Mouse (Mus musculus) lung, adult 18-20 months (tissue): ENCODE results near the gene Apol6.
A peak's percentile ranks its signal among the peaks of the same experiment; 100 is the strongest.
"Not testable (repeated sequence)": the region's sequence is repeated elsewhere in the genome, so short reads cannot be mapped to it uniquely, and the experiment has no call there.

ENCODE experiments used
- DNase-seq, 2 experiments: peaks; one replicate each; pipeline ENCODE4 v3.0.0; 2022; ENCODE audit warnings: mixed read lengths in 2 of 2

Apol6 gene

DNA sequence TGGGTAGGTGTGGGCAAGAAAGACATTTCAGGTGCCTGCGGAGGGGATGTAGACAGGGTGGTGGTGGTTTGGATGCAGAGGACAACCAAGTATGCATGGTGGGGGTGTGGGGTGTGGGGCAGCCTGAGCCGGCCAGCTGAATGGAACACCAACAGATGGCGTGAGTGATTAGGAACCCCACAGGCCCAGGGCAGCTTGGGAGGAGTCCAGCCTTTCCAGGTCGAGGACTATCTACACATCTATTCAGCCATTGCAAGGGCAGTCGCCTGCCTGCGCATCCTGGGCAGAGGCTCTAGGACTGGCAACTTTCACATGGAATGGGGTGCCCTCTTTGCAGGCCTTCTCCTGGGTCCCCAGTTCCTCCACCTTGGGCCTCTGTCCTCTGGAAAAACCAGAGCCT lies 10.0 kb upstream of the Apol6 start:
- no peak for DNase-seq

DNA sequence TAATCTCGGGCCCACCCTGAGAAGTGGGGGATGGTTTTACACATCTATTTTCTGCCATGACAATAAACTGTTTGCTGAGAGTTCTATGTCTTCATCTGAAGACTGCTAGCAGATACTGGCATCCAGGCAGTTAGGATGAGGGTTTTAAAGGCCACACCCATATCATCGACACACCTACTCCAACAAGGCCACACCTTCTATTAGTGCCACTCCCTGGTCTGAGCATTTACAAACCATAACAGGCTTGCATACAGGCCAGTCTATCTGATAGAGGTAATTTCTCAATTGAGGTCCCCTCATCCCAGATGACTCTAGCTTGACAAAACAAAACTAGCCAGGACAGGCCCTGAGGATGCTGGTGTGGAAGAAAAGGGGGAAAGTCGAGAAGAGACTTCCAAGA lies 8.9 kb upstream of the Apol6 start:
- DNase-seq: no peak

DNA sequence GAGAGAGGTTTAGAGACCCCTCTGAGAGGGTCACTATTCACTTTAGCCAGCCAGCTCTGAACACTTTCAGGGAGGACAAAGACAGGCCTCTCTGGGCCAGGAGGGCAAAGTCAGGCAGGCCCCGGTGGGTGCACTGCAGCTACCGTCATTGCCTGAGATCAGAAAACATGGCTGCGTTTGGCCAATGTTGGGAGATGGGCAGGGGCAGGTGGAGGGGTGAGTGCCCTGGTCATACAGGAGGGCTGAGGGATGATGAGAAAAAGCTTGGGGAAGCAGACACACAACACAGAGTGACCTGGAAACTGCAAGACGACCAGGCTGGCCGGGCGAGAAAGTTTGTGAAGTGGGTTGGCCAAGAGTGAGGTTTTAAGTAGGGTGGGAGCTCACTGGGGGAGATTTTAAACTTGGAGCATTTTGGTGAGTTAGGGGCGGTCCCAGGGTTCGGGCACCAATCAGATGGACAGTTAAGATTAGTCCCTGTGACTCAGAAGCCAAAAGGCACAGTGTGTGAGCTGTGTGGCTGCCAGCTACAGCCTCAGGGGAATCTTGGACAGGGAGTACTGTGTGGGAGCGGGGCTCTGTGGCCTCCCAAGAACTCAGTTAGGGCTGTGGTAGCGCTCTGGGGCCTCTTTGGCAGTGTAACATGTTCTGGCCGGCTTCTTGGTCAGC lies 8.1 kb upstream of the Apol6 start:
- peak; percentile 61 to 66 for DNase-seq

DNA sequence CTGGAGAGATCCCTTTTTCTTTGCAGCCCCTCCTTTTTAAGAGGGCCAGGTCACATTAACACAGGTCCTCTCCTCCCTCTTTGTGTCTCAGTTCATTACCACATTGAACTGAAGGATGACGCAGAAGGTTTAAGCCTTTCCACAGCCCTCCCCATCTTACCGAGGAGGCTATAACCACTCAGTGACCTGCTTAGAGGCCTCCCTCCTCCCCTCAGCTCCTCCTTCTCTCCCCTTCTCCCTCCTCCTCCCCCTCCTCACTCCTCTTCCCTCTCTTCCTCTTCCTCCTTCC lies 7.6 kb upstream of the Apol6 start:
- DNase-seq: no peak

DNA sequence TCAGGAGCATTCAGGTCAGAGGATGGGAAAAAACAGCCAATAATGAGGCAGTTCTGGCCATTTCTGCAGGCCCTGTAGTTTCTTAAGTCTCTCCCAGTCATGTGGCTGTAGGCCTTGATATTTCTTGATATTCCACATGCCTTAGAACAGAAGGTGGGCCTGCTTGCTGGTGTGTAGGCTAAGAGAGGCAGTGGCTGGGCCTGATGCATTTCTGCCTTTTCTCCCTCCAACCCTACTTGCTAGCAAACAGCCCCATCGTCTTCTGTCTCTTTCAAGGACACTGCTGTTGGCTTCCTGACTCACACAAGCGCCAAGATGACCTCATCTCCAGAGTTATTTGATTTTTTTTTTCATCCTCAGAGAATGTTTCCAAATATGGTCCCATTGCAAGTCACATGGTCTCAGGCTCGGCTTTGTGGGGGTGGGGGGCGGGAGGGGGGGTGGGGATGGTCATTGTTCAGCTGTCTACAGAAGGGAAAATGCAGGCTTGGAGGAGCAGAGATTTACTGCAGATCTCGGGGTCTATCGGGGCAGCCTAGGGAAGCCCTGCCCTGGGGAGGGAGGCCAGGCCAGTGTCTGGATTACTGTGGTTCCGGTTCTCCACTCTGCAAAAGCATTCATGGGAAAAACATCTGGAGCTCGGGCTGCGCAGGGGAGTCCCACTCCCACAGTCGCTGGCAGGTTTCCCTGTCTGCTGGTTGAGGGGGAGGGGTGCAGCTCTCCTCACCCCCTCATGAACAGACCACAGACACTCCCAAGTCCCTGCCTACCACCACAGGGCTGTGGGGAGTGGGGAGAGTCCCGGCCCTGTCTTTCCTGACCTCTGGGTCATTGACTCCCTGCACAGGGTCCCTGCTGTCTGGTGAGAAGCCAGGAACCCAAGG lies 7.0 kb upstream of the Apol6 start:
- DNase-seq: peak; percentile 33 to 47

DNA sequence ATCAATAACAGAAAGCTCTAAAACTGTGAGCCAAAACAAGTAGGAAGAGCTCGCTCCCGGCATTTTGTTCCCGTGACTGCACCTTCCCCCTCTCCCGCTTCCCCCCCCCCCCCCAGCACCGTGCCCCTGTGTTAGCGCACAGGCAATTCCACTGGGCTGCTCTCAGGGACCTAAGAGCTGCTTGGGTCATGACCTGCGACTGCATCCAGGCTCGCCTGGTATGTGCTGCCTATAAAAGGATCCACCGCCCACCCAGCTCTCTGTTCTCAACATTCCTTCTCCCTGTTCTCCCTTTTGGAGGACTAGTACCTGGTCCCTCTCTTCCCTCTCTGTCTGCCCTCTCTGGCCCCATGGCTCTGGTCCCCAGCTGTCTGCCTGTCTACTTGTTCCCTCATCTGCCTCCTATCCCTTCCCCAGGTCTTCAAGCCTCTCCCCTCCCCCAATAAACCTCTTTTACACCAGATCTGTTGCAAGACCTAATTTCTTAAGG lies 5.3 kb upstream of the Apol6 start:
- no peak for DNase-seq

DNA sequence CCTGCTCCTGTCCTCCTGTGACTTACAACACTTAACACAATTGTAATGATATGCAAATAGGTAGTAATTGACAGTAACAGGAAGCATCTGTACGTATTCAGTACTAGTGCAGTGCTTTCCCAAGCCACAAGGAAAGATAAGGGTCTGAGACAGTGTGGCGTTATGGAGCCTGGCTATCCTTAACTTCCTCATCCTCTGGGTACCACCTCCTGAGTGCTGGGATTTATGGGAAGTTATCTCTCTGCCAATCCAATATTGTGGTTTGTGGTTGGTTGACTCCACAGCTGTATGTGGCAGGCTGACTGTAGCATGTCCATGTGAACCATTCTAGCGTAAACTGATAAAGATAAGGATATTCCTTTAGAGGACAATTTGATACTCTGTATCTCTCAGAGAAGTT lies 3.7 kb upstream of the Apol6 start:
- no peak for DNase-seq

DNA sequence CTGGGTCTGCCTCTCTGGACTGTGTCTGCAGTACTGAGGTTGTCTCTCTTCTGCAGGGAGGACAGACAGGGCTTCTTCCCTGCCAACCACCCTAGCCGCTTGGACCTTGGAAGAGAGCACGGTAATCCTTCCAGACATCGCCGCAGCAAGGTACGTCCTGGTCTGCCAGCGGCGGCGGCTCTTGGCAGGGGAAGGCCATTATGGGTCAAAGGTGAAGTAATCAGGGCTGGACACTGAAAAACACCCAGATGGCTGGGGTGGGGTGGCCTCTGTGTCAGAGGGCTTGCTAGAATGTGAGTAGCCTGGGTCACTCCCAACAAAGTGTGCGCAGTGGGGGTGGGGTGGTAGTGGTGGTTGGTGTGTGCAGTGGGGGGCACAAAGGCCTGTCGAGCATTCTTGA lies 1.1 kb downstream of the Apol6 start:
- DNase-seq: peak in 1 of 2 experiments; percentile 23

DNA sequence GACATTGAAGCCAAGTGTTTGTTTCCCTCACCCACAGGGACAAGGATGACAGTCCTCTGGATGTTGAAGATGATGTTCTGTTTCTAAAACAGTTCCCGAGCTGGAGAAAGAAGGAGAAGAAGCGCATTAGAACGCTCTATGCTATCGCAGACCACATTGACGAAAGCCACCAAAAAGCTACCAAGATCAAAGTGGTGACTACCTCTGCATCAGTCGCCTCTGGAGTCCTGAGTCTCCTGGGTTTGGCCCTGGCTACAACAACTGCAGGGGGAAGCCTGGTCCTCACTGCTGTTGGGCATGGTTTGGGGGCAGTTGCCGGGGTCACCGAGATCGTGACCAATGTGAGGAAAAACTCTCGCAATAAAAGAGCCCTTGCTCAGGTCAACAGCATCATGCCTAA lies 6.0 kb downstream of the Apol6 start, which contains the start of gene Mb:
Gene Mb, minus strand, starts transcription at position 101 of the 400 bp plus-strand sequence.
- DNase-seq: no peak

DNA sequence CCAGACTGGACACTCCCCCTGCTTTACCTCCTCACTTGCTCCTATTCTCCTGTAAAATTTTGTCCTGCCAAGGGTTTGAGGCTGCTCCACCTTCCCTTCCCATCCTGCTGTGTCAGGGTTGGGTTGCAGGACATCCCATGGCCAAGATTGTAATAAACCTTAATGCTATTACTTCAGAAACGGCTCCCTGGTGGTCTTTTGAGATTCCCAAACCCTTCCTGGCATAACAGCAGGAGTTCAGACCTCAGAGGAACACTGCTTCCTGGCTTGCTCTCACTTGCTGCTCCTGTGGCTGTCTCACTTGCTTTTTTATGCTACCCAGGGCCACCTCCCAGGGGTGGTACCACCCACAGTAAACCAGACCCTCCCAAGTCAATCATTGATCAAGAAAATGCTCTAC lies 7.6 kb downstream of the Apol6 start:
- no peak for DNase-seq

DNA sequence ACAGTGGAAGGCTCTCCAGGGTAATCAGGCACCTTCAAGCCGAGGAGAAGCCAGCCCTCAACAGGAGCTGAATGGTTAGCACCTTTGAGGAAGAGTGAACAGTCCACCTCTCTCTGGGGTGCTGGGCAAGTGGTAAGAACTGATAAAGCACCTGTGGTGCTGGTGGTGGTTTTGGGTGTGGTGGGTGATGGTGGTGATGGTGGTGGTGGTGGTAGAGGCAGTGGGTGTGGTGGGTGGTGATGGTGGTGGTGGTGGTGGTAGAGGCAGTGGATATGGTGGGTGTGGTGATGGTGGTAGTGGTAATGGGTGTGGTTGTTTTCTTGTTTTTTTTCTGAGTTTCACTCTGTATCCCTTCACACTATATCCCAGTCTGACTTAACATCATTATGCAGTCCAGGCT lies 8.5 kb downstream of the Apol6 start:
- no peak for DNase-seq

DNA sequence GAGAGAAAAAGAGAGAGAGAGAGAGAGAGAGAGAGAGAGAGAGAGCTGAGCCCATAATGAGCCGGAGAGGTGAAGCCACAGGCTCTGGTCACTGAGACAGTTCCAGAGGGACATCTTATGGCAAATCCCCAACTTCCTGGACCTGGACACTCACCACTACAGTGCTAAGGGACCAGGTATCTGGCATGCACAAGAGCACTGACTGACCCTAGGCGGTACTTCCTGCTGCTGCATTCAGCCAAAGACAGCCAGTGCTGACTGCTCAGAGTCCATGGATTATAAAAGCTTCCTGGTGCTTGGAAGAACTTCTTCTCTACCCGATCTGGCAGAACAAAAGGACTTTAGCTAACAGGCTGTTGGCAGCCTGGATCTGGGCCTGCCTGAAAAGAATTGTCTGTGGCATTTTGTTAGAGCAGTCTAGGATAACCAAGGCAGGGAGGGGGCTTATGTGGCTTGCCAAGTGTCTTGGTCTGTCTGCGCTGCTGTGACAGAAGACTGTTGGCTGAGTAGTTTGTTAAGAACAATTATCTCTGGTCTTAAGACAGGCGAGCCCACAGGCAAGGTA lies 10.2 kb downstream of the Apol6 start:
- no peak for DNase-seq

DNA sequence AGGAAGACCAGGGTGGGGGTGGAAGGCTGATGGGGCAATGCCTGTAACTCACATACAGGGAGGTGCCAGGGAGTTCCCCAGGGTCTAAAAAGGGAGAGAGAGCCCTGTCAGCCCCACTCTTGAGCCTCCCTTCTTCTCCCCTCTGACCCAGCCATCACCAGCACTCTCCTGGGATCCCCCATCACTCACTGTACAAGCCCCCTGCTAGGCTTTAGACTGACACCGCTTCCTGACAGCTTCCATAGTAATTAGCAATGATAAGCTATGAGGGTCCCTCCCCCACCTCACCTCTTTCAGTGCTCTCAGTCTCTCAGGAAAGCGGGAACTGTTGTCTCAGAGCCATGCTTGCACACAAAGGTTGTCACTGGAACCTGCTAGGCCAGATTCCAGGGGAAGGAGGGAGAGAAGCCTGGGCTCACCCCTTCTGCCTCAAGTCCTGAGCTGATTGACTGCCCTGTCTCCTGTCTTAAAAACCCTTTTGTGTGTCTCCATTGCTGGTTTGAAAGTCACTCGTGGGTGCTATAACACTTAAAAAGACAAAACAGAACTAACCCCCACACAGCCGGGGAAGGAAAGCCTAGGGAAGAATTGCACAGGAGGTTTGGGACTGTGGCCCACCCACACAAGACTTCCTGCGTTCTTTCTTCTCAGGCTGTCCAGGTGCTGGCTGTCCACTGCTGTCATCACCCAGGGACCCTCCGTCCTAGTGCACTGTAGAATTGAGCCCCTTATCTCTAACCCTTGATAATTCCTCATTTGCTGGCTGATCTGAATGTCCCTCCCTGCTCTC lies 11.7 kb downstream of the Apol6 start:
- DNase-seq: peak in 1 of 2 experiments; percentile 13

DNA sequence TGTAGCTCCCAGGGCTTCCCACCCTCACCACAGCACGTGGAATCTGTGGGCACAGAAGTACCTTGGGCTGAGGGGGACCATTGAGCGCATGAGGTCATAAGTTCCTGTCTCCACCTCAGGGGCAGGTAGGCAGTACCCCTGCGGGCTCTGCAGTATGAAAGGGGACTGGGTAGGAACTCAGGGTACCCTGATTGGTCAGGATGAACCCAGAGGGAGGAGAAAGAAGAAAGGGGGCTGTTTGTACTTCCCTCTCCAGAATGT lies 12.2 kb downstream of the Apol6 start:
- no peak for DNase-seq

DNA sequence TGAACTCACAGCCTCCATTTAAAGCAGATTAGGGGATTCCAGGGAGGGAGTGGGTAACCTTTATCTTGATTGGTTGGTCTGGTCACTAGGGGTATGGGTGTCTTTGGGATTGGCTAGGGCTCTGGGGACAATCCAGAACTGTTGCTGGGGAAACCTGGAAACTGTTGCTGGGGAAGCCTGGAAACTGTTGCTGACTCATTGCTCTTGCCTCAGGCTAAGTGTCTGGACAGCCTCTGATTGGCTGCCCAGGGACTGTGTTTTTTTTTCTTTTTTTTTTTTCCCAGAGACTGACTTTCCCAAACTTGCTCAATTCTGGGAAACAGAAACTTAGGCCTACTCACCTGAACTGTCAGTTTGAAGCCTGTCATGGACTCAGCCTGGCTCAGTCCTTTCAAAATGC lies 14.0 kb downstream of the Apol6 start:
- DNase-seq: no peak

DNA sequence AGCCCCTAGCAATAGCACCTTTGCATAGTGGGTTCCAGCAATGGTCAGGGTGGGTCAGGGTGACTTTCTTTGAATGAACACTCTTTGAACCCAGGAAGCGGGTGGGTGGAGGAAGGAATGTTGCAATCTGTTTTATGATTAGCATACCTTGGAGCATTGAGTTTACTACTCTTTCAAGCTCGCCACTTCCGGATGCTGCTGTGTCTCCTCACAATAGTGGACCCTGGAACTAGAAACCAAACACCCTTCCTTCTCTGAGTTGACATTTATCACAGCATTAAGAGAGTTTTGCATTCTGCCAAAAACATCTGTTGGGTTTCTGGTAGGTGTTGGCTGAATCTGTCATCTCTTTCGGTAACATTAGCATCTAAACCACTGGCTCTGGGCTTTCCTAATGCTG lies 14.9 kb downstream of the Apol6 start:
- not testable (repeated sequence) for DNase-seq

DNA sequence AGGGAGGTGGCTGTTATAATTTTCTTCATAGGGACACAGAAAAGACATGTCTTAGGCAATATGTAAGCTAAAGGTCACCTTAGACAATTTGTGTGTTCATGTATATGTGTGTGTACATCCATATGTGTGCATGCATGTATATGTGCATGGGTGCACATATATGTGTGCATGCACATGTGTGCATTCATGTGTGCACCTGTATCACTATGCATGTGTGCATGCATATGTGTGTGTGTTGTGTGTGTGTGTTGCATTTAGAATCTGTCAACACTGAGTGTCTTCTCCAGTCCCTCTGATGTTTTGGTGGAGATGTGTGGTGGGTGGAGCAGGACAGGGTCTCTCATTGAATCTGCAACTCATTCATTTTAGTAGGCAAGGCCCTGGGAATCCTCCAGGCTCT lies 18.2 kb downstream of the Apol6 start:
- no peak for DNase-seq

DNA sequence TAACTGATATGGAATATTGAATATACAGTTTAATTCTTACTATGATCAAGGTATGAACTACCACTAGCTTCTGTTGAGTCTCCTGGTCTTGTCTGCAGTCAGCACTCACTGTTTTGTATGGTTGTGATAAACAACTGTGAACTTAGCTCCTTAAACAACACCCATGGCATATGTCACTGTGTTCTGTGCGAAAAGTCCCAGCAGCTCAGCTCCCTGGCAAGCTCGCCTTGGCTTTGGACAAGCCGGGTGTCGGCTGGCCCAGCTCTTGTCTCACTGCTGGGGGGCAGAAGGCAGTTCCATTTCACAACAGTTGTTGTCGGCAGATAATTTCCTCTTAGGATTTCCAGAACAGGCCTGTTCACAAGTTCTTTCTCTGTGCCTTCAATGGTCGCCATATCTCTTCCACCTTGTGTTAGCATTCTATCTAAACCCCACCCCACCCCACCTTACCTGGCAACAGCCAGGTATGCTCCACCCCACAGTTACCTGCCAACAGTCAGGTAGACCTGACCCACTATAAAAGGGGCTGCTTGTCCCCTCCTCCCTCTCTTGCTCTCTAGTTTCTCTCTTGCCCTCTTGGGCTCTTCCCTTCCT lies 20.8 kb downstream of the Apol6 start:
- peak in 1 of 2 experiments; percentile 21 for DNase-seq

DNA sequence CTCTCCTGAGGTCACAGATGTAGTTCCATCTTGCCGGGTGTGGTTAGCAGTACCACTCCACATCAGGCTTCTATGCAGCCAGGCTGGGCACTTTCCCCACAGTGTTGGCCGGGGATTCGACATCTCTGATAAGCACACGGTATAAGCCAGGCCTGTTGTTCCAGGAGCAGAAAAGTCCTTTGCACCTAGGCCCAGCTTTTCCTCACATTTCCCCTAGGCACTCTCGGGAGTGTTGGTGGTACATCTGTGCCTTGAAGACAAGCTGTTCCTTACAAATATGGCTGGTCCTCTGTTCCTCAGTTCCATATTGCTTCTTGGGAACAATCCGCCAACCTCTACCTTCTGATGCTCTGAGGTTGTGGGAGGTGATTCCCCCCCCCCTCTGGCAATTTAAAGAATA lies 21.7 kb downstream of the Apol6 start:
- no peak for DNase-seq

DNA sequence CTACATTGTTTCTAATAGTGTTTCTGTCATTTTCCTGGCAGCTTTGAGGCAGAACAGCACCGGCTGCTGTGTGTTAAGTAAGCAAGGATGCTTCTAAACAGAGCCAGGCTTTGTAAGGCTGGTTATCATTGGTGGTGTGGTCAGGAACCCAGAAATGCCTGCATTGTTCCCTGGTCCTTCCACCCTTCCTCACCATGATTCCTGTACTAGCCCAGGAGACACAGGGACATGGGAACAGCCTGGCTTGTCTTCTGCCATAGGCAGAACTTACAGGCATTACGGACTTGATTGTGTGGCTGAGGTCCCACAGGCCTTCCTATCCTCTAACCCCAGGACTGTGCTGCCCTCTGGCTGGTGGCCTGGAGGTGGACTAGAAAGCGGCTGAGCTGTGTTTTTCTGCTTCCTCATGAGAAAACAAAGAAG lies 23.9 kb downstream of the Apol6 start:
- DNase-seq: no peak

DNA sequence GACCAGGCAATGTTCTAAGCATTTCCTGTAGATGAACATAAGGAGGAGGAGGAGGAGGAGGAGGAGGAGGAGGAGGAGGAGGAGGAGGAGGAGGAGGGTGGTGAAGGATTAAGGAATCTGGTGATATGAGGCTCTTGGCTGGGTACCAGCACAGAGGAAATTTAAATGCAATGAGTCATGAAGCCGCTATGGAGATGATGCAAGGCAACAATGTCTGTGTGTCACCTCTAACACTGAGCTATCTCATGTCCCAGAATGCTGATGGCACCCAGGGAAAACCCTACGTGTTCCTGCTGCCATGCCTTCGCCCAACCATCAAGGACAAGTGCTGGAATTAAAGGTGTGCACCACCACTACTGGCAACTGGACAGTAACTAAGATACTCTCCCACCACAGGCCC lies 24.5 kb downstream of the Apol6 start:
- DNase-seq: peak in 1 of 2 experiments; percentile 19

DNA sequence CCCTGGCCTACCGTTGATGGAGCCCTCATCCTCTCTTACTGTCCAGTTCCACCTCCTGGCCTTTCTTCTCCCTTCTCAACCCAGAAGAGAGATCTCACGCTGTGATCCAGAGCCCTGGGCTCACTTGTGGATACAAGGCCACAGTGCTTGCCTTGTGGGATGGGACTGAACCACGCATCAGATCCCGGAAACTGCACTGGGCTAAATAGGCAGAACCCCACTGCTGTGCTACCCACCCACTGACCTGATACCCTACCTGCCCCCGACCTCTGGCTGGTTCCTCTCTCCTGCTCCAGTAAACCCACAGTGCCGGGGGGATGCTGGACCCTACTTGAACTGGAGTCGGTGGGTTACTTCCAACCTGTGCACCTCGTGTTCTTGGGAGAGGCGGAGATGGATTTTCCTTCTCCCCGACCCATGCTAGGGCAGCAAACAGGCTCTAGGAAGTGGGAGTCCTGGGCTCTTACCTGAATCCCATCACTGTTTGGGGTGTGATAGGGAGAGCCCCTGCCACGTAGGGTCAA lies 26.3 kb downstream of the Apol6 start:
- DNase-seq: no peak

DNA sequence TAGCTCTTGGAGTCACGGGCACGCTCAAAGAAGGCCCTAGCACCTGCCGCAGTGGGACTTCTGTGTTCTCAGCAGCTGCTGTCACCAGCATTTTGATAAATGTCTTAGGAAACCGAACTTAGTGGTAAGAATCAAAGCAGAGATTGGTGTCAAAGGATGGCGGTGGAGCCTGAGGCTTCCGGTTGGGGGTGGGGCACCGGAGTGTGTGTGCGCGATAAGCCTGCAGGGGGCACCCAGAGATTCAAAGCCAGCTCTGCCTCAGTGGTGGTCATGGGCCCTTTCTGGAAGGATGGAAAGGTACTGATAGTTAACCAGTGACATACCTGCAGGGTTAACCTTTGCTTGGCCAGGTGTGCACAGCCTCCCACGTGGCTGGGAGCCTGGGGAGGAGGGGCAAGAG lies 27.0 kb downstream of the Apol6 start:
- DNase-seq: no peak
